Mouse (Mus musculus) midbrain, embryonic 14.5 days (tissue): ENCODE results near the gene Tspan9. TPM values are rescaled to one million over a fixed set of nuclear protein-coding genes. Genes with fewer than 3 reads are reported as not detected.

Source experiments
- ATAC-seq: fragments of 200-750 bp; cut with Nextera tagmentation; 2 replicates; pipeline ENCODE4 v1.8.0; 2017; ENCODE audit warnings: moderate number of reproducible peaks, moderate library complexity; ENCODE audit not compliant: low FRiP score, low TSS enrichment
- DNase-seq: peaks from one replicate; pipeline ENCODE4 v3.0.0-alpha.2; 2015
- H3K27ac ChIP-seq: fragments of 300-500 bp; sonication (generic); replicated peaks from 2 replicates; pipeline ENCODE4 v1.5.1; 2014; ENCODE audit warnings: mild to moderate bottlenecking, low read depth, low read length, moderate library complexity
- H3K27me3 ChIP-seq: fragments of 300-500 bp; sonication (generic); 2 replicates; pipeline ENCODE4 v1.6.1; 2014; ENCODE audit warnings: low read length, control low read depth, mixed read lengths; ENCODE audit not compliant: control insufficient read depth, insufficient read depth
- H3K36me3 ChIP-seq: fragments of 300-500 bp; sonication (generic); 2 replicates; pipeline ENCODE4 v1.6.1; 2014; ENCODE audit warnings: low read length, control low read depth; ENCODE audit not compliant: control insufficient read depth, insufficient read depth
- H3K4me1 ChIP-seq: fragments of 300-500 bp; sonication (generic); 2 replicates; pipeline ENCODE4 v1.6.1; 2014; ENCODE audit warnings: mild to moderate bottlenecking, antibody characterized with exemption, low read length, control low read depth; ENCODE audit not compliant: control insufficient read depth, insufficient read depth
- H3K4me2 ChIP-seq: fragments of 300-500 bp; sonication (generic); 2 replicates; pipeline ENCODE4 v1.6.1; 2014; ENCODE audit warnings: mild to moderate bottlenecking, low read length, moderate library complexity
- H3K4me3 ChIP-seq: fragments of 300-500 bp; sonication (generic); replicated peaks from 2 replicates; pipeline ENCODE4 v1.5.1; 2014; ENCODE audit warnings: low read depth, low read length
- H3K9ac ChIP-seq: fragments of 300-500 bp; sonication (generic); replicated peaks from 2 replicates; pipeline ENCODE4 v1.6.1; 2014; ENCODE audit warnings: mild to moderate bottlenecking, low read length, moderate library complexity
- H3K9me3 ChIP-seq: fragments of 300-500 bp; sonication (generic); 2 replicates; pipeline ENCODE4 v1.6.1; 2016; ENCODE audit warnings: low read length, control low read depth, mixed read lengths; ENCODE audit not compliant: control insufficient read depth
- WGBS: fragments of 180-500 bp; shearing (Covaris S2); extraction: QIAGEN DNeasy Blood & Tissue Kit; methylation state at CpG from one replicate; pipeline ENCODE4 v1.1.7; 2014; 5-methylcytosine and 5-hydroxymethylcytosine counted together
- polyA plus RNA-seq: library from polyadenylated mRNA; unstranded; fragments of >200 nt; fragmentation: Nextera tagmentation; extraction: Ambion mirVana; gene quantifications from 2 replicates; pipeline ENCODE4 v1.2.1, GENCODE M21; 2014

The Tspan9 gene
- polyA plus RNA-seq, 1 experiment from 2014 or later = 31.1 TPM

- Histone ChIP-seq H3K27ac (no peak overlapping the region), H3K9ac (no peak overlapping the region), H3K4me2 (no peak overlapping the region), H3K36me3 (no peaks in the 10 kb centered on the region), H3K4me1 (peaks cover 13% of the 10 kb centered on the region; the same call in 1 of the 2 replicates), H3K4me3 (no peak overlapping the region), H3K27me3 (no peaks in the 10 kb centered on the region), H3K9me3 (no peaks in the 10 kb centered on the region)
- WGBS = 57% methylated on average over 10 of the region's 10 CpGs
- ATAC-seq (no peak), DNase-seq (no peak)
These were observed 90.2 kb downstream of the Tspan9 start for GRCm38 (mm10) chr6:128053000-128053732.

- ATAC-seq (no peak), DNase-seq (no peak)
- H3K4me3 ChIP-seq = no peak overlapping the region
- H3K9ac ChIP-seq = no peak overlapping the region
- 0 out of 2 replicates have a peak, but pooled peaks cover 8% of the 10 kb centered on the region for H3K4me1 ChIP-seq
- H3K27me3 ChIP-seq = no peaks in the 10 kb centered on the region
- no peaks in the 10 kb centered on the region for H3K9me3 ChIP-seq
- H3K36me3 ChIP-seq = no peaks in the 10 kb centered on the region
- no peak overlapping the region for H3K27ac ChIP-seq
- WGBS = 65% methylated on average over 7 of the region's 7 CpGs
- H3K4me2 ChIP-seq = no peak overlapping the region
These were observed 95.7 kb downstream of the Tspan9 start for GRCm38 (mm10) chr6:128047671-128048070.

GRCm38 (mm10) chr6:128047239-128047638 is 96.2 kb downstream of the Tspan9 start:
- Histone ChIP-seq H3K9ac (no peak overlapping the region), H3K9me3 (no peaks in the 10 kb centered on the region), H3K4me3 (no peak overlapping the region), H3K27me3 (no peaks in the 10 kb centered on the region), H3K4me1 (peaks cover 11% of the 10 kb centered on the region; the same call in 1 of the 2 replicates), H3K27ac (no peak overlapping the region), H3K4me2 (no peak overlapping the region), H3K36me3 (no peaks in the 10 kb centered on the region)
- DNase-seq = no peak
- no peak for ATAC-seq
- 85% methylated on average over 8 of the region's 8 CpGs for WGBS

- 81% methylated on average over 6 of the region's 6 CpGs for WGBS
- no peak overlapping the region for H3K27ac ChIP-seq
- H3K4me3 ChIP-seq = no peak overlapping the region
- H3K36me3 ChIP-seq = no peaks in the 10 kb centered on the region
- H3K4me1 ChIP-seq = peaks cover 14% of the 10 kb centered on the region; the same call in 1 of the 2 replicates
- DNase-seq (no peak), ATAC-seq (no peak)
- H3K9ac ChIP-seq = no peak overlapping the region
- no peak overlapping the region for H3K4me2 ChIP-seq
- H3K9me3 ChIP-seq = no peaks in the 10 kb centered on the region
- no peaks in the 10 kb centered on the region for H3K27me3 ChIP-seq
These were observed 96.6 kb downstream of the Tspan9 start for GRCm38 (mm10) chr6:128046799-128047198.

- Histone ChIP-seq H3K4me2 (no peak overlapping the region), H3K4me1 (peaks cover 14% of the 10 kb centered on the region; the same call in 1 of the 2 replicates), H3K4me3 (no peak overlapping the region), H3K36me3 (no peaks in the 10 kb centered on the region), H3K27ac (no peak overlapping the region), H3K9ac (no peak overlapping the region), H3K27me3 (no peaks in the 10 kb centered on the region; the same call in 1 of the 2 replicates), H3K9me3 (no peaks in the 10 kb centered on the region)
- no peak for DNase-seq
- 62% methylated on average over 10 of the region's 10 CpGs for WGBS
- ATAC-seq = no peak
These were observed 98.7 kb downstream of the Tspan9 start for GRCm38 (mm10) chr6:128044691-128045090.

GRCm38 (mm10) chr6:128043486-128043885 is 99.9 kb downstream of the Tspan9 start:
- H3K36me3 ChIP-seq = no peaks in the 10 kb centered on the region
- H3K27ac ChIP-seq = no peak overlapping the region

GRCm38 (mm10) chr6:128041836-128042235 is 101.6 kb downstream of the Tspan9 start:
- ATAC-seq (no peak), DNase-seq (no peak)
- H3K4me1 ChIP-seq = peaks cover 14% of the 10 kb centered on the region; the same call in 1 of the 2 replicates
- H3K27me3 ChIP-seq = no peaks in the 10 kb centered on the region; the same call in none of the 2 replicates
- no peak overlapping the region for H3K9ac ChIP-seq
- WGBS = 58% methylated on average over 6 of the region's 6 CpGs
- no peaks in the 10 kb centered on the region for H3K9me3 ChIP-seq
- H3K4me2 ChIP-seq = no peak overlapping the region
- H3K36me3 ChIP-seq = no peaks in the 10 kb centered on the region
- no peak overlapping the region for H3K4me3 ChIP-seq
- H3K27ac ChIP-seq = no peak overlapping the region

More at GRCm38 (mm10) chr6:128043486-128043885, 99.9 kb downstream of the Tspan9 start:
- no peak overlapping the region for H3K4me3 ChIP-seq
- H3K9ac ChIP-seq = no peak overlapping the region
- peaks cover 14% of the 10 kb centered on the region; the same call in 1 of the 2 replicates for H3K4me1 ChIP-seq
- no peak for DNase-seq
- H3K4me2 ChIP-seq = no peak overlapping the region
- 83% methylated on average over 6 of the region's 6 CpGs for WGBS
- H3K27me3 ChIP-seq = no peaks in the 10 kb centered on the region; the same call in 1 of the 2 replicates
- ATAC-seq = no peak
- no peaks in the 10 kb centered on the region for H3K9me3 ChIP-seq

- H3K27me3 ChIP-seq = no peaks in the 10 kb centered on the region; the same call in none of the 2 replicates
- H3K36me3 ChIP-seq = no peaks in the 10 kb centered on the region
- DNase-seq = no peak
- no peaks in the 10 kb centered on the region for H3K9me3 ChIP-seq
- no peak overlapping the region for H3K9ac ChIP-seq
- no peak for ATAC-seq
- WGBS = 87% methylated on average over 9 of the region's 9 CpGs
- no peak overlapping the region for H3K4me3 ChIP-seq
- no peak overlapping the region for H3K27ac ChIP-seq
- no peak overlapping the region for H3K4me2 ChIP-seq
- peaks cover 24% of the 10 kb centered on the region for H3K4me1 ChIP-seq
These were observed 104.2 kb downstream of the Tspan9 start for GRCm38 (mm10) chr6:128039077-128039766.
